Mouse (Mus musculus) embryonic facial prominence, embryonic 11.5 days (tissue): ENCODE measurements at regions not wholly inside any gene's neighbourhood (a gene's known extent, or its start where the extent isn't known, plus 50 kb on each side); places are given as distances from the start of the nearest gene placed in this dataset.

Experiments used
- ATAC-seq: fragments of 200-750 bp; cut with Nextera tagmentation; replicated peaks from 2 replicates; pipeline ENCODE4 v1.8.0; 2017; ENCODE audit warnings: low read depth; ENCODE audit not compliant: insufficient number of reproducible peaks, low FRiP score, low TSS enrichment
- DNase-seq: peaks from one replicate; pipeline ENCODE4 v3.0.0-alpha.2; 2015; ENCODE audit warnings: low spot score
- H3K27ac ChIP-seq: fragments of 300-500 bp; sonication (generic); replicated peaks from 2 replicates; pipeline ENCODE4 v1.5.1; 2014; ENCODE audit warnings: mild to moderate bottlenecking, low read depth, low read length, control low read depth
- H3K27me3 ChIP-seq: fragments of 300-500 bp; sonication (generic); 2 replicates; pipeline ENCODE4 v1.6.1; 2014; ENCODE audit warnings: mild to moderate bottlenecking, low read length, moderate library complexity, mixed read lengths; ENCODE audit not compliant: control insufficient read depth, insufficient read depth
- H3K36me3 ChIP-seq: fragments of 300-500 bp; sonication (generic); replicated peaks from 2 replicates; pipeline ENCODE4 v1.6.1; 2014; ENCODE audit warnings: low read depth, mild to moderate bottlenecking, low read length, moderate library complexity, mixed read lengths; ENCODE audit not compliant: control insufficient read depth, insufficient read depth
- H3K4me1 ChIP-seq: fragments of 300-500 bp; sonication (generic); 2 replicates; pipeline ENCODE4 v1.6.1; 2014; ENCODE audit warnings: low read length, mixed read lengths; ENCODE audit not compliant: control insufficient read depth, insufficient read depth
- H3K4me2 ChIP-seq: fragments of 300-500 bp; sonication (generic); 2 replicates; pipeline ENCODE4 v1.6.1; 2014; ENCODE audit warnings: low read depth, mild to moderate bottlenecking, control low read depth, low read length, moderate library complexity
- H3K4me3 ChIP-seq: fragments of 300-500 bp; sonication (generic); 2 replicates; pipeline ENCODE4 v1.5.1; 2014; ENCODE audit warnings: low read depth, low read length, control low read depth
- H3K9ac ChIP-seq: fragments of 300-500 bp; sonication (generic); replicated peaks from 2 replicates; pipeline ENCODE4 v1.6.1; 2014; ENCODE audit warnings: mild to moderate bottlenecking, control low read depth, low read length
- H3K9me3 ChIP-seq: fragments of 300-500 bp; sonication (generic); replicated peaks from 2 replicates; pipeline ENCODE4 v1.6.1; 2016; ENCODE audit warnings: mild to moderate bottlenecking, low read length, inconsistent platforms, mixed read lengths; ENCODE audit not compliant: control insufficient read depth
- WGBS: fragments of 180-500 bp; shearing (Covaris S2); extraction: QIAGEN DNeasy Blood & Tissue Kit; methylation state at CpG from one replicate; pipeline ENCODE4 v1.1.7; 2014; 5-methylcytosine and 5-hydroxymethylcytosine counted together

DNA sequence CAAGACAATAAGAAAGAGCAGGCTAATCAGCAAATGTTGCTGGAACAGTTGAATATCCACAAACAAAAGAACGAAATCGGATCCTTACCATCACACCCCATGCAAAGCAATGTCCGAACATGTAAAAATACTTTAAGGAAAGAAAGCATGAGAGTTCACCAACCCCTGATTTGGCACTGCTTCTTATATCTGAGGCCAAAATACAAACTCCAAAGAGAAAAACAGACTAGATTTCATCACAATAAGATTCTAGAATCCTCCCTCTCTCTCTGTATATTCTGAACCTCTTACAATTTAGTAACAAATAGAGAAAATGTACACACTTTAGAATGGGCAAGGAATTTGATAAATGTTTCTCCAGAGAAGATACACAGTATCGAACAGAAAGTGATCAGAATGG, 315.9 kb upstream of the Zmiz1 start:
- no peaks in the 10 kb centered on the region for H3K27me3 ChIP-seq
- H3K9ac ChIP-seq, result no peak overlapping the region
- no peak for DNase-seq
- no peak overlapping the region for H3K4me2 ChIP-seq
- no peaks in the 10 kb centered on the region for H3K36me3 ChIP-seq
- ATAC-seq, result no peak
- H3K4me3 ChIP-seq, result no peak overlapping the region
- 89% methylated on average over 4 of the region's 4 CpGs for WGBS
- no peaks in the 10 kb centered on the region for H3K9me3 ChIP-seq
- no peaks in the 10 kb centered on the region for H3K4me1 ChIP-seq
- no peak overlapping the region for H3K27ac ChIP-seq

DNA sequence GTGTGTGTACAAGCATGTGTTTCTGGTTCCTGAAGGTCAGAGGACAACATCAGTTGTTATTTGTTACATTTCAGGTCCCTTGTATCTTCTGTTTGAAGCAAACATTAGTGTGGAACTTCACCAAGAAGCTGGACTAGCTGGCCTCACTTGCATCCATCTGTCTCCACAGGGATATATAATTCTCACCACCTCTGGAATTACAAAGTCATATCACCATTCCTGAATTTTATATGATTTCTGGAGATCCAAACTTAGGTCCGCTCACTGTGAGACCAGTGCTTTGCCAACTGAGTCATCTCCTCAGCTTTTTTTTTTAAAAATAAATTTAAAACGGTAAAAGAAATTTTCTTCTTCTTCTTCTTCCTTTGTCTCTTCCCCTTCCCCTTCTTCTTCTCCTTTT, 311.3 kb upstream of the Zmiz1 start:
- Histone ChIP-seq H3K27ac (no peak overlapping the region), H3K4me1 (no peaks in the 10 kb centered on the region), H3K9ac (no peak overlapping the region), H3K27me3 (no peaks in the 10 kb centered on the region), H3K9me3 (no peaks in the 10 kb centered on the region), H3K4me3 (no peak overlapping the region), H3K36me3 (no peaks in the 10 kb centered on the region), H3K4me2 (no peak overlapping the region)
- WGBS, result 94% methylated on average over 2 of the region's 2 CpGs
- ATAC-seq, result no peak
- DNase-seq, result no peak

DNA sequence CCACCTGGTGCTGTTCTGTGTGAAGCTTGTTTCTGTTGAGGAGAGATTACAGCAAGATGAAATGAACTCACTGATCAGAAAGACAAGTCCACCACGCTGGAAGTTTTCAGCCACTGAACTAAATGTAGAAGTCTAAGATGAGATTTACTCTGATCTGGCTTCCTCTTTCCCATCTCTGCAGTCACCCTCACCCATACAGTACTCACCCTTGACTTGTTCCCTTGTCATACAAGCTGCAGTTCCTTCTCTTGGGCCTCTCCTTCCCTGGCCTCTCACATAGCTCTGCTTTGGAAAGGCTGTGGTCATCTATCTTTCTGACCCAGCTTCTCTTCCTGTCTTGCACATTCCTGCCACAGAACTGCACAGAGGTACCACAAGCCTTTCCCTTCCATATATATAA, 308.0 kb upstream of the Zmiz1 start:
- DNase-seq (no peak), ATAC-seq (no peak)
- no peak overlapping the region for H3K4me2 ChIP-seq
- no peaks in the 10 kb centered on the region for H3K4me1 ChIP-seq
- no peaks in the 10 kb centered on the region for H3K36me3 ChIP-seq
- no peaks in the 10 kb centered on the region for H3K9me3 ChIP-seq
- no peaks in the 10 kb centered on the region for H3K27me3 ChIP-seq
- 76% methylated on average over 1 of the region's 1 CpGs for whole genome bisulfite sequencing
- H3K27ac ChIP-seq, result no peak overlapping the region
- no peak overlapping the region for H3K4me3 ChIP-seq
- H3K9ac ChIP-seq, result no peak overlapping the region

DNA sequence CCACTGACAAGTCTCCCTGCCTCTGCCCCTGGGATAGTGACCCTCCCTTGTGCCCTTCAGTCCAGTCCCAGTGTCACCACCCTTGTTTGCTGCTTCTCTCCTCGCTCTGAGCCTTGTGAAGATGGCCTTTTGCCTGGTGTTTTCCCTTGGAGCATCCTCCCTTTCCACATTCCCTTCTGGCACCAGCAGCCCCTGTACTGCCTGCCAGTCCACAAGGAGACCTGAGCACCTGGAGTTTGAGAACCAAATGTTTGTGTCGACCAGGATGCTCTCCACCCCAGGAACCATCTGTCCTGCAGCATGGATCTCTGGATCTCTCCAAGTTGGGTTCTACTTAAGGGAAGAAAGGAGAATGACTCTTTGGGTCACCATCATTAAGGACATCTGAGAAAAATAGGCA, 307.5 kb upstream of the Zmiz1 start:
- H3K27me3 ChIP-seq, result no peaks in the 10 kb centered on the region
- no peaks in the 10 kb centered on the region for H3K9me3 ChIP-seq
- H3K4me2 ChIP-seq, result no peak overlapping the region
- H3K9ac ChIP-seq, result no peak overlapping the region
- no peak for ATAC-seq
- no peak overlapping the region for H3K27ac ChIP-seq
- no peak for DNase-seq
- no peaks in the 10 kb centered on the region for H3K36me3 ChIP-seq
- no peaks in the 10 kb centered on the region for H3K4me1 ChIP-seq
- H3K4me3 ChIP-seq, result no peak overlapping the region
- 80% methylated on average over 2 of the region's 2 CpGs for WGBS

DNA sequence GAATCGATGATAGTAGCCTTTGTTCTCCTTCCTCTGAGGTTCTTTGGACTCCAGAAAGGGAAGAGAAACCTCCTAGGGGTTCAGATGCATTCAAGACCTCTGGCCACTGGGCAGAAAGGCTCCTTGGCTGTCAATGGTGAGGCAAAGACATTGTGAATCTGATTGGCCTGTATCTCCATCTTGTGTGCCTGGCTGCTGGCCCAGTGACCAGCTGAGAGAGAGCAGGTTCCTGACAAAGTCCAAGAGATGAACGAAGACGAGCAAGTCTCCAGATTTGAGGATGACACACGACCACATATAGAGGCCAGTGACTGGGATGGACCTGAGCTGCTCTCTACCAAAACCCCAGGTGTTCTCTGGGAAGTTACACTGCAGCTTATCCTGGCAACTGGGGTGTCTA, 305.4 kb upstream of the Zmiz1 start:
- Histone ChIP-seq H3K9me3 (no peaks in the 10 kb centered on the region), H3K4me3 (no peak overlapping the region), H3K27me3 (no peaks in the 10 kb centered on the region), H3K36me3 (no peaks in the 10 kb centered on the region), H3K27ac (no peak overlapping the region), H3K4me2 (no peak overlapping the region), H3K9ac (no peak overlapping the region), H3K4me1 (no peaks in the 10 kb centered on the region)
- DNase-seq, result no peak
- no peak for ATAC-seq
- 89% methylated on average over 4 of the region's 4 CpGs for WGBS

DNA sequence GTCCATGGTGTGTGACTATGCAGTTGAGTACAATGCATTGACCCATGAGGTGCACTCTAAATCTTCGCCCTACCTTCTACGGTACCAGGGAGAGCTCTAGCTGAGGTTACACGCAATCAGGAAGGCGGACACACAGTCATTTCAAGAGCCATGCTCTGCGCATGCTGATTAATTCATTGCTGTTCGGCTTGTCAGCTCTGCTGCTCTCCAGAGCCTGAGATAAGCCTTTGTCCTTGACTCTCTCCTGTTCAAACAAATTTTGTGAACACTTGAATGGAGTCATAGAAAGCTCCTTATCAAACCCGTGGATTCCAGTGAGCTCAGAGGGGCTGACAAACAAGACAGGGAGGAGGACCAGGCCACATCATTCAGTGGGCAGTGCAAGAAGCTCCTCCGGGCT, 304.8 kb upstream of the Zmiz1 start:
- no peak overlapping the region for H3K27ac ChIP-seq
- DNase-seq (no peak), ATAC-seq (no peak)

DNA sequence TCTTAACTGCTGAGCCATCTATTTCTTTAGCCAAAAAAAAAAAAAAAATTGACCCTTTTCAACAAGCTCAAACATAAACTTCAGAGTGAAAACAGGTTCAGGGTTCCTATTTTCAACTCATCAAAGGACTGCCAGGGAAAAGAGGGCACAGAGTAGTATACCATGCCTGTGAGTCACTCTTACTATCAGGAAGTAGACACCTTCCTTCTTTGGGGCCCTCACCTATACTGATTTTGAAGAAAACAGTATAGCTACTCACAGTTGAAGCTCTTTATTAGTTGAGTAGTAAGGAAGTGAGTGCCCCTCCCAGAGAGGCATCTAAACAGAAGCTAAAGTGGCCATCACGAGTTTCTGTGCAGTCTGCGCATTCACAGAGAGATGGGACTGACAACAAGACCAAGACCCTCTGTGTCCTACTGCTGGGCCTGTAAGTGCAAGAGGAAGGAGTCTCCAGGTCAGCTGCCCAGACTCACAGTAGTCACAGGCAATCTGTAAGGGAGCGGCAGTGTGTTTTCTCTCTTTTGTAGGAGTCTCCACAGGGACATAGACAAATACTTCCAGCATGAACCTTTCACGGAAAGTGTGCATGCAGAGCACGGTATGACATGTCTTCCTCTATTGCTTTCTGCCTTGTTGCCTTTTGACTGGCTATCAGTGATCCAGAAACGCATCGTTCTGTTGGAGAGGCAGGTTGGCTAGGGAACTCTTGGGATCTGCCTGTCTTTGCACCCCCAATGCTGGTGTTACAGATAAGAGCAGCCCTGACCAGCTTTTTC, 303.8 kb upstream of the Zmiz1 start:
- 78% methylated on average over 7 of the region's 7 CpGs for WGBS
- Histone ChIP-seq H3K9ac (no peak overlapping the region), H3K27me3 (no peaks in the 10 kb centered on the region), H3K27ac (no peak overlapping the region), H3K4me3 (no peak overlapping the region), H3K4me1 (no peaks in the 10 kb centered on the region), H3K36me3 (no peaks in the 10 kb centered on the region), H3K9me3 (no peaks in the 10 kb centered on the region), H3K4me2 (no peak overlapping the region)
- no peak for DNase-seq
- no peak for ATAC-seq

More for the DNA sequence above, 304.8 kb upstream of the Zmiz1 start:
- WGBS, result 83% methylated on average over 8 of the region's 8 CpGs
- Histone ChIP-seq H3K4me1 (no peaks in the 10 kb centered on the region), H3K36me3 (no peaks in the 10 kb centered on the region), H3K9ac (no peak overlapping the region), H3K27me3 (no peaks in the 10 kb centered on the region), H3K4me3 (no peak overlapping the region), H3K9me3 (no peaks in the 10 kb centered on the region), H3K4me2 (no peak overlapping the region)

DNA sequence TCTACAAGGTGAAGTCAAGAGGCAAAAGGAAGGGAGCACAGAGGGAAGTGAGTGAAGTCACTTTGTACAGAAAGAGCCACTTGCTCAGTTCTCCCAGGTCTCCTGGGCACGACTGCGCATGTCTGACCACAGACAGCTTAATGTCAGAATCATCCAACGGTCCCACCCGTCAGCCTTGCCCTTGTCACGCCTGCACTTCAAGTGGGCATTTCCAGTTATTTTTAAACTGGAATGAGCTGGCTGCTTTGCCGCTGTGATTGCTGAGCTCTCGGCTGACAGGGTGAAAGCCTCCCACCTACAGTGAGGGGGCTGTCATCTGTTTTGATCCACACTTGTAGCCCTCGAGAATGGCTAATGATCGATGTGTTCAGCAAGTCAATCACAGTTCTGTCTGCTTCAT, 302.8 kb upstream of the Zmiz1 start:
- H3K27ac ChIP-seq, result no peak overlapping the region
- H3K4me2 ChIP-seq, result no peak overlapping the region
- ATAC-seq, result no peak
- H3K9me3 ChIP-seq, result no peaks in the 10 kb centered on the region
- no peaks in the 10 kb centered on the region for H3K36me3 ChIP-seq
- DNase-seq, result no peak
- no peak overlapping the region for H3K4me3 ChIP-seq
- no peak overlapping the region for H3K9ac ChIP-seq
- no peaks in the 10 kb centered on the region for H3K4me1 ChIP-seq
- WGBS, result 76% methylated on average over 9 of the region's 9 CpGs
- H3K27me3 ChIP-seq, result no peaks in the 10 kb centered on the region
